Mouse (Mus musculus): ENCODE results near the gene Mrpl11. TPM values are rescaled to one million over a fixed set of nuclear protein-coding genes. Genes with fewer than 3 reads are reported as not detected.
A peak's percentile ranks its signal among the peaks of the same experiment; 100 is the strongest.
"Not testable (repeated sequence)": the region's sequence is repeated elsewhere in the genome, so short reads cannot be mapped to it uniquely, and the experiment has no call there.

The Mrpl11 gene
- polyA plus RNA-seq, 1 experiment from 2014 or later, result 143 TPM

- no peak for ATAC-seq (ENCODE audit: insufficient read depth, low FRiP score, low TSS enrichment)
- 90% methylated on average over 17 of the region's 17 CpGs for WGBS
Observed at GRCm38 (mm10) chr19:4937444-4938310, 24.3 kb upstream of the Mrpl11 start.

GRCm38 (mm10) chr19:4942551-4943252 lies 19.2 kb upstream of the Mrpl11 start, which contains the start of gene Peli3:
Gene Peli3, minus strand, starts transcription at chr19:4943127.
- peak; percentile 88 for ATAC-seq (ENCODE audit: insufficient read depth, low FRiP score, low TSS enrichment)
- Histone ChIP-seq H3K4me2 (ENCODE audit: low read depth) (peak within 1 kb of the TSS; percentile 99), H3K4me3 (ENCODE audit: low read depth, low read length) (peak within 1 kb of the TSS; percentile 66), H3K9me3 (ENCODE audit: control insufficient read depth, low read length) (no peaks in the 10 kb centered on the region), H3K9ac (ENCODE audit: low read length) (peak within 1 kb of the TSS; percentile 64), H3K27me3 (ENCODE audit: control insufficient read depth, insufficient read depth, low read length) (no peaks in the 10 kb centered on the region), H3K4me1 (ENCODE audit: control insufficient read depth, insufficient read depth, low read length) (peaks cover 4% of the 10 kb centered on the region), H3K36me3 (ENCODE audit: control insufficient read depth, insufficient read depth, low read length) (no peaks in the 10 kb centered on the region), H3K27ac (ENCODE audit: low read depth, low read length) (no peak within 1 kb of the TSS)
- WGBS, result under 1% methylated on average over 50 of the region's 55 CpGs
- DNase-seq (ENCODE audit: low spot score), result peak; percentile 88

More at GRCm38 (mm10) chr19:4937444-4938310, 24.3 kb upstream of the Mrpl11 start:
- Histone ChIP-seq H3K4me1 (ENCODE audit: control insufficient read depth, insufficient read depth, low read length) (peaks cover 4% of the 10 kb centered on the region), H3K9me3 (ENCODE audit: control insufficient read depth, low read length) (no peaks in the 10 kb centered on the region), H3K36me3 (ENCODE audit: control insufficient read depth, insufficient read depth, low read length) (no peaks in the 10 kb centered on the region), H3K9ac (ENCODE audit: low read length) (no peak overlapping the region), H3K4me3 (ENCODE audit: low read depth, low read length) (no peak overlapping the region), H3K4me2 (ENCODE audit: low read depth) (no peak overlapping the region), H3K27me3 (ENCODE audit: control insufficient read depth, insufficient read depth, low read length) (no peaks in the 10 kb centered on the region), H3K27ac (ENCODE audit: low read depth, low read length) (no peak overlapping the region)
- DNase-seq (ENCODE audit: low spot score), result no peak

- no peak overlapping the region for H3K27ac ChIP-seq (ENCODE audit: low read depth, low read length)
- no peaks in the 10 kb centered on the region for H3K36me3 ChIP-seq (ENCODE audit: control insufficient read depth, insufficient read depth, low read length)
- DNase-seq (ENCODE audit: low spot score), result no peak
- H3K4me2 ChIP-seq (ENCODE audit: low read depth), result peak overlapping the region; percentile 99
- no peaks in the 10 kb centered on the region for H3K9me3 ChIP-seq (ENCODE audit: control insufficient read depth, low read length)
- peaks cover 4% of the 10 kb centered on the region for H3K4me1 ChIP-seq (ENCODE audit: control insufficient read depth, insufficient read depth, low read length)
- H3K4me3 ChIP-seq (ENCODE audit: low read depth, low read length), result peak overlapping the region; percentile 66
- 10% methylated on average over 13 of the region's 13 CpGs for WGBS
- H3K9ac ChIP-seq (ENCODE audit: low read length), result peak overlapping the region; percentile 64
- no peaks in the 10 kb centered on the region for H3K27me3 ChIP-seq (ENCODE audit: control insufficient read depth, insufficient read depth, low read length)
- ATAC-seq (ENCODE audit: insufficient read depth, low FRiP score, low TSS enrichment), result no peak
Observed at GRCm38 (mm10) chr19:4943253-4943588, 18.7 kb upstream of the Mrpl11 start.

GRCm38 (mm10) chr19:4945540-4945939 lies 16.4 kb upstream of the Mrpl11 start:
- ATAC-seq (ENCODE audit: insufficient read depth, low FRiP score, low TSS enrichment) (no peak), DNase-seq (ENCODE audit: low spot score) (no peak)
- no peak overlapping the region for H3K9ac ChIP-seq (ENCODE audit: low read length)
- no peaks in the 10 kb centered on the region for H3K9me3 ChIP-seq (ENCODE audit: control insufficient read depth, low read length)
- no peak overlapping the region for H3K4me2 ChIP-seq (ENCODE audit: low read depth)
- no peak overlapping the region for H3K27ac ChIP-seq (ENCODE audit: low read depth, low read length)
- H3K4me3 ChIP-seq (ENCODE audit: low read depth, low read length), result no peak overlapping the region
- 44% methylated on average over 6 of the region's 6 CpGs for WGBS
- H3K27me3 ChIP-seq (ENCODE audit: control insufficient read depth, insufficient read depth, low read length), result no peaks in the 10 kb centered on the region
- H3K4me1 ChIP-seq (ENCODE audit: control insufficient read depth, insufficient read depth, low read length), result peaks cover 4% of the 10 kb centered on the region
- H3K36me3 ChIP-seq (ENCODE audit: control insufficient read depth, insufficient read depth, low read length), result no peaks in the 10 kb centered on the region

- not testable (repeated sequence) for H3K4me2 ChIP-seq (ENCODE audit: low read depth); H3K9me3 ChIP-seq (ENCODE audit: control insufficient read depth, low read length); DNase-seq (ENCODE audit: low spot score); H3K4me3 ChIP-seq (ENCODE audit: low read depth, low read length); H3K4me1 ChIP-seq (ENCODE audit: control insufficient read depth, insufficient read depth, low read length); H3K36me3 ChIP-seq (ENCODE audit: control insufficient read depth, insufficient read depth, low read length); ATAC-seq (ENCODE audit: insufficient read depth, low FRiP score, low TSS enrichment); H3K9ac ChIP-seq (ENCODE audit: low read length); H3K27ac ChIP-seq (ENCODE audit: low read depth, low read length); H3K27me3 ChIP-seq (ENCODE audit: control insufficient read depth, insufficient read depth, low read length)
- WGBS, result 90% methylated on average over 9 of the region's 9 CpGs
Observed at GRCm38 (mm10) chr19:4948641-4949040, 13.3 kb upstream of the Mrpl11 start.

GRCm38 (mm10) chr19:4968236-4968635 lies 6.3 kb downstream of the Mrpl11 start:
- DNase-seq (ENCODE audit: low spot score), result no peak
- Histone ChIP-seq H3K4me1 (ENCODE audit: control insufficient read depth, insufficient read depth, low read length) (no peaks in the 10 kb centered on the region), H3K4me3 (ENCODE audit: low read depth, low read length) (no peak overlapping the region), H3K9ac (ENCODE audit: low read length) (no peak overlapping the region), H3K27ac (ENCODE audit: low read depth, low read length) (no peak overlapping the region), H3K4me2 (ENCODE audit: low read depth) (no peak overlapping the region), H3K36me3 (ENCODE audit: control insufficient read depth, insufficient read depth, low read length) (peaks cover 8% of the 10 kb centered on the region; the same call in 1 of the 2 replicates), H3K27me3 (ENCODE audit: control insufficient read depth, insufficient read depth, low read length) (no peaks in the 10 kb centered on the region), H3K9me3 (ENCODE audit: control insufficient read depth, low read length) (no peaks in the 10 kb centered on the region)
- WGBS, result 93% methylated on average over 2 of the region's 2 CpGs
- no peak for ATAC-seq (ENCODE audit: insufficient read depth, low FRiP score, low TSS enrichment)

GRCm38 (mm10) chr19:4981767-4982166 lies 19.8 kb downstream of the Mrpl11 start:
- H3K4me3 ChIP-seq (ENCODE audit: low read depth, low read length), result no peak overlapping the region
- peaks cover 31% of the 10 kb centered on the region for H3K27me3 ChIP-seq (ENCODE audit: control insufficient read depth, insufficient read depth, low read length)
- no peak overlapping the region for H3K4me2 ChIP-seq (ENCODE audit: low read depth)
- peak; percentile 43 for DNase-seq (ENCODE audit: low spot score)
- H3K36me3 ChIP-seq (ENCODE audit: control insufficient read depth, insufficient read depth, low read length), result no peaks in the 10 kb centered on the region
- H3K27ac ChIP-seq (ENCODE audit: low read depth, low read length), result no peak overlapping the region
- no peaks in the 10 kb centered on the region for H3K9me3 ChIP-seq (ENCODE audit: control insufficient read depth, low read length)
- H3K9ac ChIP-seq (ENCODE audit: low read length), result no peak overlapping the region
- no peak for ATAC-seq (ENCODE audit: insufficient read depth, low FRiP score, low TSS enrichment)
- no peaks in the 10 kb centered on the region for H3K4me1 ChIP-seq (ENCODE audit: control insufficient read depth, insufficient read depth, low read length)

GRCm38 (mm10) chr19:4989013-4989412 lies 27.1 kb downstream of the Mrpl11 start:
- 3% methylated on average over 13 of the region's 13 CpGs for WGBS
- Histone ChIP-seq H3K4me1 (ENCODE audit: control insufficient read depth, insufficient read depth, low read length) (no peaks in the 10 kb centered on the region), H3K9ac (ENCODE audit: low read length) (no peak overlapping the region), H3K36me3 (ENCODE audit: control insufficient read depth, insufficient read depth, low read length) (no peaks in the 10 kb centered on the region), H3K4me3 (ENCODE audit: low read depth, low read length) (0 out of 2 replicates have a peak overlapping the region, but pooled peaks have one; percentile 26), H3K27me3 (ENCODE audit: control insufficient read depth, insufficient read depth, low read length) (peaks cover 67% of the 10 kb centered on the region), H3K9me3 (ENCODE audit: control insufficient read depth, low read length) (no peaks in the 10 kb centered on the region), H3K27ac (ENCODE audit: low read depth, low read length) (no peak overlapping the region), H3K4me2 (ENCODE audit: low read depth) (peak overlapping the region; percentile 33)
- DNase-seq (ENCODE audit: low spot score), result peak; percentile 91
- ATAC-seq (ENCODE audit: insufficient read depth, low FRiP score, low TSS enrichment), result no peak
